Mouse (Mus musculus): ENCODE measurements at regions not wholly inside any gene's neighbourhood (a gene's known extent, or its start where the extent isn't known, plus 50 kb on each side); places are given as distances from the start of the nearest gene placed in this dataset.

DNA sequence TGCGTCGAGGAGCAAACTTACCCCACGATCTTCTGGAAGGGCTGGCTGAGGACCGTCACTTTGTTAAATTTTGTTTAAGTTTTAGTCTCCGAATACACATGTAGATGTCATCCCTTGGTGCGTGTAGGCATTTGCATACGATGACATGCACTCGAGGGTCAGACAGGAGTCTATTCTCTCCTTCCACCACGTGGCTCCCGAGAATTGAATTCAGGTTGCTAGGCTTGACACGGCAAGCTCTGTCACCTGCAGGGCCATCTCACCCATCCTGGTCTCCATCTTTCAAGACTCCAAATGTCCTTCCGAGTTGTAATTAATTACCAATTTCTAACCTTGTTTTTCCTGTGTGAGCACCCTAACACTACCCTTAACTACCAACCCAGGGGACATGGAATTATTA, 52.7 kb upstream of the Ppara start:
- TF ChIP-seq CTCF (IDR thresholded peaks at IDR 0.05; ENCODE audit: borderline replicate concordance, extremely low read depth, insufficient read depth, insufficient read length): no peak
- TF ChIP-seq POLR2A (IDR thresholded peaks at IDR 0.05; ENCODE audit: borderline replicate concordance, extremely low read depth, insufficient read depth, insufficient read length, poor library complexity, severe bottlenecking): no peak
